Mouse (Mus musculus) CD8-positive naive resting alpha-beta T cell, adult 2 months (primary cell): ENCODE data around the gene Rbm41.
A peak's percentile ranks its signal among the peaks of the same experiment; 100 is the strongest.

Source experiments
- DNase-seq, 2 experiments: peaks; one replicate each; pipeline ENCODE4 v3.0.0; 2022; ENCODE audit warnings: low read depth in 2 of 2, low spot score in 2 of 2

Rbm41 gene

DNA sequence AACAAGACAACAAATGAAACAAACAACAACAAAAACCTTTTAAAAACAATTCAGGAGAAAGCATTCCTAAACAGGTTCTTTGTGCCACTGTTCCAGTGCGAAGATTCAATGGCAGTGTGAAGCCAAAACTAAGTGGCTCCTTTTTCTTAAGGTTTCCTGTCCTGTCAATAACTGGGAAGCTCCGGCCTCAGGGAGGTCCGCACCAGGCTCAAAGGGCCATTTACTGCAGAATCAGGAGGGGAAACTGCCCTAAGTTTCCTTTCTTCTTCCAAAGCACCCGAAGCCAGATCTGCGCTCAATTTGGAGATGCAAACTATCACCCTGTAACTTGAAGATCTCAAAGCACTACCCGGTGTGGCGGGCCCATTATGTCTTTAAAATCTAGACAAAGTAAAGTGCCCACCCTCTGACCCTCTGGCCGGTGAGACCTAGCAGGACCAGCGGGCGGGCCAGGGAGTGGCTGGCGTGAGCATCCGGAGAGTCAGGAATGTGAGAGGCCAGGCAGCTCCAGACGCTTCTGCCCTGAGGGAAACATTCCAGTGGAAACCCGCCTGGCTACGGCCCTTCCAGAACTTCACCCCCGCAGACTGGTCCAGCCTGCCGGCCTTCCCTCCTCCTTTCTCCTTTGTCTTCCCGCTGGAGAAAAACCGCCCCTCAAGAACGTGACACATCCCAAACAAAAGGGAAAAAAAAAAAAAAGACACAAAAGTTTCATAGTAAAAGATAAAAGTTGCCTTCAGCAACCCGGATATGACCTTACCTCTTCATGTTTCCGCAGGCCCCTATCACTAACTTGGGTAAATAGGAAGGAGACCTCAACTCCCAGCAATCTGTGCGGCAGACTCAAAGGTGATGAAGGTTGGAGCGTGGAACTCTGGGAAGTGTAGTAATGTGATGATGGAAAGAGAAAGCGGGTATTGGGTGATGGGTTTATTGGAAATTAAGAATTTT is at the start of gene Rbm41:
Gene Rbm41 (minus strand): TSS at position 856 of the 951 bp plus-strand sequence.
- peak; percentile 25 to 38 for DNase-seq

- no peak for DNase-seq
These were observed 283 bp upstream of the Rbm41 start for GRCm38 (mm10) chrX:139998691-139999065.

DNA sequence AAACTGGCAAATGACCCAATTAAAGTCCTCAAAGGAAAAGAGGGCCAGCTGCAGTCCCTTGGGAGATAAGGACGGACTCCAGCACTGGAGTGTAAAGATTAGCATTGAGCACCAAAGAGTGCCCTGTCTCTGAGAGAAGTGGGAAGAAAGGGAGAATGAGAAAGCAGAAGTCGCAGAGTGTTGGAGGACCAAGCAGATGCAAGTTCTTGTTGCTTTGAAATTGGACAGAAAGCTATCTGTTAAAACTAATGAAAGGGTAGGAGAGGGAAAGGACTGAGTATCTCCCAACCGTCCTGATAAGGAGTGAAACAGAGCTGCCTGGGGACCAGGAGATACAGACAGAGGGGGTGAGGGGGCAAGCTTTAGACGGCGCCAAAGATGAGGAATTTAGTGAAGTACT is 16.3 kb downstream of the Rbm41 start:
- DNase-seq = no peak

- no peak for DNase-seq
These were observed 64.9 kb downstream of the Rbm41 start for GRCm38 (mm10) chrX:139933507-139933906.

DNA sequence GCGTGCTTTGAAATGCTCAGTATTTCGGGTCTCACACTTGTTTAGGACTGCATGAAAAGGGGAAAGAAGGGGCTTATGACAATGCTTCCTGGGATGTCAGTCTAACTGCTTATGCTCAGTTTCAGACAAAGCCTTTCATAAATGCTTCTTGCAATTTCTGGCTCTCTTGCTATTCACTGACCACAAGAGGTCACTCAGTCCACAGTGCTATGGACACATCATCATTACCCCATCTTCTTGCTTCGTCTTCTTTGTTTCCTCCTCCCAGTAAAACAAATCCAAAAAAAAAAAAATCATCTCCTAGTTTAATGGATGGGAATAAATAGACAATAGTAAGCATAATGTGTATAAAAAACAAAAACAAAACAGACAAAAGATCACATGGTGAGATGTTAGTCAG is 65.9 kb downstream of the Rbm41 start:
- DNase-seq = no peak

DNA sequence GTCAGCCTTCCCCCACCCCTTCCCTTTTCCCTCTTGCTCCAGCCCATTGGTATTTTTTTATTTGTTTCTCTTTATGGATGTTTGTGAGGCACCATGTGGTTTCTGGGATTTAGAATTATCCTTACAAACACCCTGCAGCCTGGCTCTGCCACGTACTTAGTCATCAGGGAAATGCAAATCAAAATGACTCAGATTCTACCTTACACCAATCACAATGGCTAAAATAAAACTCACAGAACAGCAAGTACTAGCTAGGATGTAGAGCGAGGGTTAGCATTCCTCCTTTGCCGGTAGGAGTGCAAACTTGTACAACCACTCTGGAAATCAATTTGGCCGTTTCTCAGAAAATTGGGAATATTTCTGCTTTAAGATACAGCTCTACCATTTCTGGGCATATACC is 77.8 kb downstream of the Rbm41 start:
- DNase-seq = no peak

GRCm38 (mm10) chrX:139891387-139891786 is 107.0 kb downstream of the Rbm41 start:
- DNase-seq = no peak

DNA sequence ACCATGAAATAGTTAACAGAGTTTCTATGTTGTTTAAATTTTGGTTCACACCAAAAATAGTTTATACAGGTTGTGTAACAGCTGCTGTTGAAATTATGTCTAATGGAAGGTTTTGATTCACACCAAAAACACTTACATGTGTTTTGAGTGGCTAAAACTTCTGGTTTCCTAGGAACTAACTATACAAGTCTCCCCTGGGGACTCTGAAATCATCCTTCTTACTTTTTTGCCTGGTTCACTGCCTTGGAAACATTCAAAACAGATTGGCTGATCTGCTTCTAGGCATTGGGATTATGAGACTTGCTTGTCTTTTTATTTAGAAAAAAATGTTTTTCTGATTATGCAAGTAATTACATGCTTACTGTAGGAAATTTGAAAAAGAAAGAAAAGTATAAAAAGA is 115.2 kb downstream of the Rbm41 start:
- DNase-seq = no peak

DNA sequence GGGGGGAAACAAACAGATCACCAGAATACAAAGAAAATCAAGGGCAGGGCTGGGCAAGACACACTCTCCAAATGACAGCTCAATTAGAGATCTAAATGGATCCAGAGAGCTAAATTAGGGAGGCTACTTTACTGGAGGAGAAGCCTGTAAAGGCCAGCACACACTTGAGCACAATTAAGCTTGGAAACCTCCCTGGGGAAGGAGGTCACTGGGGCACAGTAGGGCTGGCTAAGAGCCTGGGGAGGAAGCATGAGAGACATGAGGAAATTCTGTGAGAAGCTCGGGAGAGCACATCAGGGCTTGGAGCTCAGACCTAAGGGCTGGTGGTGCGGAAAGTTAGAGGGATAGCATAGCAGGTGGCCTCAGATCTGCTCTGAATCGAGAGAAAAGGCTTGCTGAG is 120.5 kb downstream of the Rbm41 start:
- DNase-seq = no peak

GRCm38 (mm10) chrX:139877105-139877504 is 121.3 kb downstream of the Rbm41 start:
- no peak for DNase-seq

- no peak for DNase-seq
These were observed 127.2 kb downstream of the Rbm41 start, which contains the start of gene Morc4 for GRCm38 (mm10) chrX:139870938-139871791. Gene Morc4, minus strand, starts transcription at chrX:139871677.

DNA sequence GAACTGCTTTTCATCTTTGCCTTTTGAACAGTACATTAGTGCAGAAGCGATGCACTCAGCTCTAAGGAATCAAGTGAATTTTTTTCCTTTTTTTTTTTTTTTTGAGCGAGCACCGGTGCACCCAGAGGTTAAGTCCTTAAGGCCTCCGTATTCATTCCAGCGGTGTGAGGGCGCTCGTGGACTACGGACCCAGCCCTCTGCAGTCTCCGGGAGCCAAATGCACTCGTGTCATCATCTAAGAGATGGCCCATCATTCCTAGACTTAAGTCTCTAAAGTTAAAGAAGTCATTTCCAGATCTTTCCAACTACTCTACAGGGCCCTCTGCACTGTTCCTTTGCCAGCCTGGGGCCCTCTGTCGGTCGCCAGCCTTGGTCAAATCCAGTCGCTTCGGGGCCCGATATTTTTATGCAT is 128.1 kb downstream of the Rbm41 start:
- DNase-seq = no peak

DNA sequence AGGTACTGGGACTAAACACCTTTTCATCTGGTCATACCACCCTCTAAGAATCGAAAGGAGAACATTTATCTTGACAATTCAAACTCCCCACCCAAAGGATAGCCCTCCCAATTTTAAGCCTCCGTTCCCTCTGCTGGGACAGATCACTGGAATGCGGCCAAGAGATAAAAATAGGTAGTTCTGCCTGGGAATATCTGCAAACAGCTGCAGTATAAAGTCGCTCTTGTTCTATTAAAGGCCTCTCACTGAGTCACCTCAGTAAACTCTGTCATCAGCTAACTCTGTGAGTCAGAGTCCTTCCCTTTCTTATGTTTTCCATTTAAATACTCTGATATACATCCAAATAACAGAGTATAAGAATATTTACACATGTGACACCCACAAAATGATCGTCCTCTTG is 139.0 kb downstream of the Rbm41 start:
- no peak for DNase-seq

DNA sequence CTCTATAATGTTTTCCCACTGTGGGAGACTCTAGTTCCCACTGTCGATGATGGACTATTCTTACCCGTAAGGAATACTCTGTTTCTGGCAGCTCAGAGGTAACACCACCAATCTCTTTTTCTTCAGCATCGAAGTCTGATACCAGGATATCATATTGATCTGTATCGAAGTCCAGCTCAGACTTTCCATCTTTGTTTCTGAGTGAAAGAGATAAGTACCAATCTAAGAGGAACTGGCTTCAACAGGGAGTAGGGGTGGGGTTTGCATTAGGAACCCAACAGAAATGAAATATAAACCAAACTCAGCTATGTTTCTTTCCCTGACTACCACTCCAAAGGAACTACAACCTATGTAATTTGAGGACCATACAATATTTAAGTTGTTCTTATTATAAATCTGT is 143.6 kb downstream of the Rbm41 start:
- no peak for DNase-seq

DNA sequence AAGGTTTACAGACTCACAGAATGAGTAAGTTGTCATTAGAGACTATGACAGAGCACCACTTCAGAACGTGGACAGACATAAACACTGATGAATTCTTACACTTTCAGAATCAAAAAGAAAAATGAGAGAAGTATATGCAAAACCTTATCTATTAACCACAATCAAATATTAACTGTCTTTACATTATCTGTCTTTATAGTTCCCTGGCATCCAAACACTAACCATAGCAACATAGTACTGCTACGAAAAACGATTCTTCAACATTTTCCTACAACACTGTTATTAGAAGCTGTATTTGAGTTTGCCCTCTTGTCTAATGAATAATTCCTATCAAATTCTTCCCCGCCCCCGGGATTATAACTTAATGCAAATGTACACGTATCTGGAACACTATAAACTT is 157.3 kb downstream of the Rbm41 start:
- no peak for DNase-seq
